Mouse (Mus musculus): ENCODE data around the gene Gm5244. TPM values are rescaled to one million over a fixed set of nuclear protein-coding genes. Genes with fewer than 3 reads are reported as not detected.

The Gm5244 gene
- polyA plus RNA-seq (2014; fragmentation: Nextera tagmentation; extraction: Ambion mirVana) = not detected in 2 replicates

DNA sequence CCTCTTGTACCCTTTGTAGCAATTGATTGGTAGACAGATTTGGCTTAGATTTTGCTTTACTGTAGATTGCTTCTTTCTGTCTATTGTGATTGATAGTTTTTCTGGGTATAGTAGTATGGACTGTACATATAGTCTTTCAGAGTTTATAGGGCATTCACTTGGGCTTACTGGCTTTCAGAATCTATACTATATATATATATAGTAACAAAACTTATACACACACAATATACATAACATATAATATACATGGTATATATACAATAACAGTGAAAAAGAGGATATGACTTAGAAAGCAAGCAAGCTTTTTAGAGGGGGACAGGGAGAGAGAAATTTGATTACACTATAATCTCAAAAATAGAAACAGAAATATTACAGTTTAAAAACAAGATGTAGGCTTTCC is at the start of gene Gm5244:
Gm5244 (plus strand) TSS at position 301 of the 400 bp plus-strand sequence.
- H3K36me3 ChIP-seq (ENCODE audit: control insufficient read depth, insufficient read depth, low read length) = no peaks in the 10 kb centered on the region
- no peak within 1 kb of the TSS for H3K9ac ChIP-seq (ENCODE audit: low read depth, low read length)
- ATAC-seq (replicated peaks; ENCODE audit: insufficient number of reproducible peaks, low FRiP score, low TSS enrichment) = no peak
- H3K4me1 ChIP-seq (ENCODE audit: control insufficient read depth, insufficient read depth, low read length) = no peaks in the 10 kb centered on the region
- no peaks in the 10 kb centered on the region for H3K27me3 ChIP-seq (ENCODE audit: control insufficient read depth, insufficient read depth, low read length)
- no peaks in the 10 kb centered on the region for H3K9me3 ChIP-seq (replicated peaks; ENCODE audit: control insufficient read depth, low read length)
- no peak within 1 kb of the TSS for H3K4me3 ChIP-seq (ENCODE audit: low read depth, low read length)
- H3K4me2 ChIP-seq = no peak within 1 kb of the TSS
- no peak within 1 kb of the TSS for H3K27ac ChIP-seq (ENCODE audit: low read depth, low read length)

DNA sequence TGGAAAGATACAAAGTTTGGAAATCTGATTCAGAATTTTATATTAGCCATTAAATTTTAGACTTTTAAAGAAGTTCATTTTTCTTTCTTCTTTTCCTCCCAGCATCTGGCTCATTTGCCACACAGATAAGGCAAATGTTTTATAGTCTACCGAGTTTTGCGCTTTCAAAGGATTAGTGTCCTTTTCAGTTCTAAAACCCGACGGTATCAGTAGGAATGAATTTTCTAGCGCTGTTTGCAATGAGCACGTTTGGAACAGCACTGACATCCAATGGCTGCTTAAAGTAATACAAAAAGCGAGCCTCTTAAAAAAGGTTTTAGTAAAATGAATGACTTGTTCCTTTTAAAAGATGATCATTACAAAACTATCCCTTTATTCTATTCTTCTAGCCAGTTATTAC is 49.4 kb upstream of the Gm5244 start:
- Histone ChIP-seq H3K9ac (ENCODE audit: low read depth, low read length) (peak overlapping the region; percentile 73), H3K9me3 (replicated peaks; ENCODE audit: control insufficient read depth, low read length) (no peaks in the 10 kb centered on the region), H3K27ac (ENCODE audit: low read depth, low read length) (peak overlapping the region; percentile 100), H3K4me2 (peak overlapping the region; percentile 85), H3K4me3 (ENCODE audit: low read depth, low read length) (peak overlapping the region; percentile 94), H3K4me1 (ENCODE audit: control insufficient read depth, insufficient read depth, low read length) (peaks cover 3% of the 10 kb centered on the region; the same call in 1 of the 2 replicates), H3K27me3 (ENCODE audit: control insufficient read depth, insufficient read depth, low read length) (no peaks in the 10 kb centered on the region), H3K36me3 (ENCODE audit: control insufficient read depth, insufficient read depth, low read length) (no peaks in the 10 kb centered on the region)
- no peak for ATAC-seq (replicated peaks; ENCODE audit: insufficient number of reproducible peaks, low FRiP score, low TSS enrichment)
- 2% methylated on average over 7 of the region's 7 CpGs for WGBS (ENCODE audit: insufficient replicate concordance)

DNA sequence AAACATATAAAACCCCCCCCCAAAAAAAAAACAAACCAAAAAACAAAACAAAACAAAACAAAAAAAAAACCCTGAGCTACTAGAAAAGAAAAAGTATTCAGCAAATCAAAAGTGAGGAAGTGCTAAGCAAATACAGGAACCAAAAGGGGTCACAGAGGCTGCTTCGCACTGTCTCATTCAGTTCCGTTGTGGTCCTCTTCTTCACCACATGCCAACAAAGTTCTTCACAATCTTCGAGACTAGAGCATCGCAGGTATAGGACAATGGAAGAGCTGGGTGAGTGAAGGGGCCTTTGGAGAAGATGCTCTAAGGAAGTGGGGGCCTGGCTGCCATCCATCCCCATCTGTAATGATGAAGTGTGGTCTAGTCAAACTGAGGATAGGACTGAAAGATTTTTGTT is 48.1 kb upstream of the Gm5244 start:
- no peak overlapping the region for H3K9ac ChIP-seq (ENCODE audit: low read depth, low read length)
- H3K9me3 ChIP-seq (replicated peaks; ENCODE audit: control insufficient read depth, low read length) = no peaks in the 10 kb centered on the region
- ATAC-seq (replicated peaks; ENCODE audit: insufficient number of reproducible peaks, low FRiP score, low TSS enrichment) = no peak
- no peaks in the 10 kb centered on the region for H3K36me3 ChIP-seq (ENCODE audit: control insufficient read depth, insufficient read depth, low read length)
- H3K4me1 ChIP-seq (ENCODE audit: control insufficient read depth, insufficient read depth, low read length) = no peaks in the 10 kb centered on the region
- H3K4me3 ChIP-seq (ENCODE audit: low read depth, low read length) = no peak overlapping the region
- no peak overlapping the region for H3K4me2 ChIP-seq
- WGBS (ENCODE audit: insufficient replicate concordance) = 83% methylated on average over 4 of the region's 4 CpGs
- H3K27me3 ChIP-seq (ENCODE audit: control insufficient read depth, insufficient read depth, low read length) = no peaks in the 10 kb centered on the region
- no peak overlapping the region for H3K27ac ChIP-seq (ENCODE audit: low read depth, low read length)

DNA sequence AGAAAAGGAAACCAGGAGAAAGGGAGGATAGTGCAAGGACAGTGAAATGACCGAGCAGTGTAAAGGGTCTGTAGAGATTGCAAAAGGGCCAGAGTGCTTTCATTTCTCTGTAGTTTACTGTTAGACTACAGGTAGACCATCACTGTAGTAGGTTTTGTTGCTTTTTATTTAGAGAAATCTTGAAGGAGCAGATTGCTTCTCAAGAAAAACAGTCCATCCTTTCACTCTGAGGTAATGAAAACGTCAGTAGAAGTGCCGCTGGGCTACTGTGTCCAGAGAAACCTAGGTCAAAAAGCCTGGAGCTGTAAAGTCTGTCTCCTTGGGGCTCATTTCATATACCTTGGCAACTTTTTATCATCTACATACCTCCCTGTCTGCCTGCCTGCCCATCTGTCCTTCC is 47.4 kb upstream of the Gm5244 start:
- ATAC-seq (replicated peaks; ENCODE audit: insufficient number of reproducible peaks, low FRiP score, low TSS enrichment) = no peak
- H3K4me3 ChIP-seq (ENCODE audit: low read depth, low read length) = no peak overlapping the region
- H3K4me1 ChIP-seq (ENCODE audit: control insufficient read depth, insufficient read depth, low read length) = no peaks in the 10 kb centered on the region
- no peak overlapping the region for H3K9ac ChIP-seq (ENCODE audit: low read depth, low read length)
- 78% methylated on average over 3 of the region's 3 CpGs for WGBS (ENCODE audit: insufficient replicate concordance)
- no peaks in the 10 kb centered on the region for H3K36me3 ChIP-seq (ENCODE audit: control insufficient read depth, insufficient read depth, low read length)
- no peak overlapping the region for H3K4me2 ChIP-seq
- H3K27me3 ChIP-seq (ENCODE audit: control insufficient read depth, insufficient read depth, low read length) = no peaks in the 10 kb centered on the region
- no peaks in the 10 kb centered on the region for H3K9me3 ChIP-seq (replicated peaks; ENCODE audit: control insufficient read depth, low read length)
- H3K27ac ChIP-seq (ENCODE audit: low read depth, low read length) = no peak overlapping the region

DNA sequence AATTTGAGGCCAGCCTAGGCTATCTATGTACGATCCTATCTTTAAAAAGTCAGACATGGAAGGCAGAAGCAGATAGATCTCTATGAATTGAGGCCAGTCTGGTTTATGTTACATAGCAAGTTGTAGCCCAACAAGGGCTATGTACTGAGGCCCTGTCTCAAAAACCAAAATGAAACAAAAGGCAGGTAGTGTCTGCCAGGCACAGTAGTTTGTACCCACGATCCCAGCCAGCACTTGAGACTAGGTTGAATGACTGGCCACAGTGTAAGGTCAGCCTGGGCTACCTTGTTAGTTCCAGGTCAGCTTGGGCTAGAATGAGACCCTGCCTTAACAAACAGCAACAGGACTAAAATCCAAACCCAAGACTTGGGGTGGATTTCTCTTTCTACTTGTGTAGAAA is 45.9 kb upstream of the Gm5244 start:
- Histone ChIP-seq H3K4me2 (no peak overlapping the region), H3K27ac (ENCODE audit: low read depth, low read length) (no peak overlapping the region), H3K4me1 (ENCODE audit: control insufficient read depth, insufficient read depth, low read length) (no peaks in the 10 kb centered on the region), H3K36me3 (ENCODE audit: control insufficient read depth, insufficient read depth, low read length) (no peaks in the 10 kb centered on the region), H3K27me3 (ENCODE audit: control insufficient read depth, insufficient read depth, low read length) (no peaks in the 10 kb centered on the region), H3K9ac (ENCODE audit: low read depth, low read length) (no peak overlapping the region), H3K9me3 (replicated peaks; ENCODE audit: control insufficient read depth, low read length) (no peaks in the 10 kb centered on the region), H3K4me3 (ENCODE audit: low read depth, low read length) (no peak overlapping the region)
- WGBS (ENCODE audit: insufficient replicate concordance) = 70% methylated on average over 2 of the region's 2 CpGs
- no peak for ATAC-seq (replicated peaks; ENCODE audit: insufficient number of reproducible peaks, low FRiP score, low TSS enrichment)

DNA sequence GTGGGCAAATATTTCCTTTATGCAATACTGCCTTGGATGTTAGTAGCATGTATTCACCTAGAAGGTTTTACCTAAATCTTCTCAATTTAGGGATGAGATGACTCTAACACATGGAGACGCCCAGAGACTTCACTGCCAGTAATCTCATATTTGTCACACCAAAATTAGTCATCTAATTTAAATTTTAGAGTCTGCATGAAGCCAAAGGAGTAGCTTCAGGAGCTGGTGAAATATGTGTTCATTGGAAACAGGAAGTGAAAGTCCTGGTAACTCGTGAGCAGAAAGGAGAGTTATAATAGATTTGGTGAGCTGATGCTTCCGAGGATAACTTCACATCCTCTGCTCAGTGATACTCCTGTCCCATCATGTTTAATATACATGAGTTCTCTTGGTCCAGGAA is 45.4 kb upstream of the Gm5244 start:
- Histone ChIP-seq H3K4me1 (ENCODE audit: control insufficient read depth, insufficient read depth, low read length) (no peaks in the 10 kb centered on the region), H3K9me3 (replicated peaks; ENCODE audit: control insufficient read depth, low read length) (no peaks in the 10 kb centered on the region), H3K27ac (ENCODE audit: low read depth, low read length) (no peak overlapping the region), H3K27me3 (ENCODE audit: control insufficient read depth, insufficient read depth, low read length) (no peaks in the 10 kb centered on the region), H3K4me2 (no peak overlapping the region), H3K36me3 (ENCODE audit: control insufficient read depth, insufficient read depth, low read length) (no peaks in the 10 kb centered on the region), H3K9ac (ENCODE audit: low read depth, low read length) (no peak overlapping the region), H3K4me3 (ENCODE audit: low read depth, low read length) (no peak overlapping the region)
- WGBS (ENCODE audit: insufficient replicate concordance) = 65% methylated on average over 3 of the region's 3 CpGs
- ATAC-seq (replicated peaks; ENCODE audit: insufficient number of reproducible peaks, low FRiP score, low TSS enrichment) = no peak

DNA sequence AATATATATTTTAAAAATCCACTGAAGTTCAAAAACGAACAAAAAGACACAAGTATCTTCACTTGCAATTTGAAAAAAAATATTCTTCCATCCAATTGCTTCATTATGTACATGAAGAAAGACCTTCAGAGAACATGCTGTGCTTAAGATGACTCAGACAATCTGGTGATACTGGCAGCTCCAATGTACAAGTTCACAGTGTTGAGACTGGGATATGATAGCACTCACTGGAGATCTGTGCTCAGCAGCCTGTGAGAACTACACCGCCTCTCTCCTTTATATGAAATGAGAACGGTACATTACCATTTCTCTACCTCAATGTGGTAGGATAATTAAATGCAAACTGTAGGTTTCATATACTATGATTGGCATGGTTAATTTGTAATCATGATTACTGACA is 43.7 kb upstream of the Gm5244 start:
- WGBS (ENCODE audit: insufficient replicate concordance) = 64% methylated on average over 3 of the region's 3 CpGs
- no peak for ATAC-seq (replicated peaks; ENCODE audit: insufficient number of reproducible peaks, low FRiP score, low TSS enrichment)
- no peaks in the 10 kb centered on the region for H3K4me1 ChIP-seq (ENCODE audit: control insufficient read depth, insufficient read depth, low read length)
- no peak overlapping the region for H3K9ac ChIP-seq (ENCODE audit: low read depth, low read length)
- no peaks in the 10 kb centered on the region for H3K36me3 ChIP-seq (ENCODE audit: control insufficient read depth, insufficient read depth, low read length)
- H3K27ac ChIP-seq (ENCODE audit: low read depth, low read length) = no peak overlapping the region
- H3K27me3 ChIP-seq (ENCODE audit: control insufficient read depth, insufficient read depth, low read length) = no peaks in the 10 kb centered on the region
- no peak overlapping the region for H3K4me2 ChIP-seq
- H3K4me3 ChIP-seq (ENCODE audit: low read depth, low read length) = no peak overlapping the region
- H3K9me3 ChIP-seq (replicated peaks; ENCODE audit: control insufficient read depth, low read length) = no peaks in the 10 kb centered on the region

DNA sequence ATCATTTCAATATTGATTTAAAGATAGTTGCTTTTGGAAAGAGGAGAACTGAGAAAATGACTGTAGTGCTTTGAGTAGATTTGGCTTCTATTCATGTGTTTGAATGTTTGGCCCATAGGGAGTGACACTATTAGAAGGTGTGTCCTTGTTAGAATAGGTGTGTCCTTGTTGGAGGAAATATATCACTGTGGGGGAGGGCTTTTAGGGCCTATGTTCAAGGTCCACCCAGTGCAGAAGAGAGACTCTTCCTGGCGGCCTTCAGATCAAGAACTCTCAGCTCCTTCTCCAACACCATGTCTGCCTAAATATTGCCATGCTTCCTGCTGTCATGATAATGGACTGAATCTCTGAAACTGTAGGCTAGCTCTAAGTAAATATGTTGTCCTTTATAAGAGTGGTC is 42.2 kb upstream of the Gm5244 start:
- no peaks in the 10 kb centered on the region for H3K36me3 ChIP-seq (ENCODE audit: control insufficient read depth, insufficient read depth, low read length)
- no peak for ATAC-seq (replicated peaks; ENCODE audit: insufficient number of reproducible peaks, low FRiP score, low TSS enrichment)
- H3K4me3 ChIP-seq (ENCODE audit: low read depth, low read length) = no peak overlapping the region
- no peaks in the 10 kb centered on the region for H3K9me3 ChIP-seq (replicated peaks; ENCODE audit: control insufficient read depth, low read length)
- 81% methylated on average over 1 of the region's 1 CpGs for WGBS (ENCODE audit: insufficient replicate concordance)
- no peak overlapping the region for H3K9ac ChIP-seq (ENCODE audit: low read depth, low read length)
- no peak overlapping the region for H3K4me2 ChIP-seq
- no peak overlapping the region for H3K27ac ChIP-seq (ENCODE audit: low read depth, low read length)
- no peaks in the 10 kb centered on the region for H3K27me3 ChIP-seq (ENCODE audit: control insufficient read depth, insufficient read depth, low read length)
- no peaks in the 10 kb centered on the region for H3K4me1 ChIP-seq (ENCODE audit: control insufficient read depth, insufficient read depth, low read length)

DNA sequence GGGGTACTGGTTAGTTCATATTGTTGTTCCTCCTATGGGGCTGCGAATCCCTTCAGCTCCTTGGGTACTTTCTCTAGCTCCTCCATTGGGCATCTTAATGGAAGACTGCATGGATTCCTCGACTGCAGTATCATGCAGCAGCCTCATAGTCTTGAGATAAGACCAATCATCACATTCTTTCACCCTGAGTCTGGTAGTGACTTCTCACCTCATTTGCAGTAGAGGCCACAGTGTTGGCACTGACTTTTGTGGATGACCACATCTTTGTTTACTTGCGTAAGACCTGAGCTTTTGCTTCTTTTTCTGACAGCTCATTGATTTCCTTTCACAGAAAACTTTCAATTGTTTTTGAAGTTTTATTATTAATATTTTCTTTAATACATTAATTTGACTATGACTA is 40.8 kb upstream of the Gm5244 start:
- ATAC-seq (replicated peaks; ENCODE audit: insufficient number of reproducible peaks, low FRiP score, low TSS enrichment) = no peak
- 54% methylated on average over 3 of the region's 3 CpGs for whole genome bisulfite sequencing (ENCODE audit: insufficient replicate concordance)
- no peaks in the 10 kb centered on the region for H3K4me1 ChIP-seq (ENCODE audit: control insufficient read depth, insufficient read depth, low read length)
- H3K4me2 ChIP-seq = no peak overlapping the region
- no peak overlapping the region for H3K27ac ChIP-seq (ENCODE audit: low read depth, low read length)
- H3K36me3 ChIP-seq (ENCODE audit: control insufficient read depth, insufficient read depth, low read length) = no peaks in the 10 kb centered on the region
- no peaks in the 10 kb centered on the region for H3K9me3 ChIP-seq (replicated peaks; ENCODE audit: control insufficient read depth, low read length)
- no peak overlapping the region for H3K9ac ChIP-seq (ENCODE audit: low read depth, low read length)
- no peaks in the 10 kb centered on the region for H3K27me3 ChIP-seq (ENCODE audit: control insufficient read depth, insufficient read depth, low read length)
- no peak overlapping the region for H3K4me3 ChIP-seq (ENCODE audit: low read depth, low read length)
